Comparison of ENCODE assay signal across 9 mouse cellular contexts in genomic region chr6:37592101-37593032, GRCm38 (mm10).
DNase-seq lines count a peak whose midpoint lies in the region; ATAC-seq and TF ChIP-seq lines count a peak whose summit lies in the region.
"Had no signal": no experiment of that assay in that cellular context is flagged by ENCODE, and none has a peak within 500 bp of the region (broad histone marks: within the 10 kb centered on the region; RNA-seq: fewer than 3 reads in every experiment).

No protein-coding gene starts in this region.

- DNase-seq in CD4-positive, CD25-positive, alpha-beta regulatory T cell, adult 2 months (ENCODE audit: low read depth, low spot score): peak; percentile 87
- DNase-seq in adrenal gland, postnatal 14 days: peak; percentile 65
- DNase-seq in embryonic facial prominence, embryonic 10.5 days (ENCODE audit: low spot score): peak; percentile 73
- peak; percentile 59 for DNase-seq in liver, postnatal 0 days
- DNase-seq in thymus, postnatal 4 days: peak; percentile 82

- 39% methylated on average over 19 of the region's 19 CpGs for WGBS in embryonic facial prominence, embryonic 10.5 days
- WGBS in heart, embryonic 13.5 days: 57% methylated on average over 19 of the region's 19 CpGs
- WGBS in kidney, embryonic 15.5 days: 52% methylated on average over 19 of the region's 19 CpGs
- 54% methylated on average over 19 of the region's 19 CpGs for WGBS in liver, postnatal 0 days (ENCODE audit: insufficient replicate concordance)
- 40% methylated on average over 19 of the region's 19 CpGs for WGBS in neural tube, embryonic 15.5 days

- H3K4me3 ChIP-seq in embryonic facial prominence, embryonic 10.5 days: peak overlapping the region; percentile 8; the same call in 1 of the 2 replicates
- H3K4me3 ChIP-seq in heart, embryonic 13.5 days: no peak overlapping the region
- H3K4me3 ChIP-seq in kidney, embryonic 15.5 days (replicated peaks): no peak overlapping the region
- H3K4me3 ChIP-seq in liver, postnatal 0 days (ENCODE audit: low read depth, low read length): no peak overlapping the region
- H3K4me3 ChIP-seq in neural tube, embryonic 15.5 days (replicated peaks): peak overlapping the region; percentile 18; the same call in 1 of the 2 replicates
- H3K4me3 ChIP-seq: embryonic facial prominence, embryonic 12.5 days had no signal

- ATAC-seq in heart, embryonic 13.5 days (ENCODE audit: extremely low read depth, insufficient number of reproducible peaks, low FRiP score, low TSS enrichment): no peak
- no peak for ATAC-seq in kidney, embryonic 15.5 days (replicated peaks; ENCODE audit: low FRiP score)
- ATAC-seq in liver, postnatal 0 days: peak; percentile 85
- peak; percentile 71 for ATAC-seq in neural tube, embryonic 15.5 days (ENCODE audit: low FRiP score)

- peaks cover 30% of the 10 kb centered on the region for H3K4me1 ChIP-seq in embryonic facial prominence, embryonic 10.5 days
- H3K4me1 ChIP-seq in heart, embryonic 13.5 days: peaks cover 16% of the 10 kb centered on the region
- peaks cover 21% of the 10 kb centered on the region for H3K4me1 ChIP-seq in kidney, embryonic 15.5 days
- H3K4me1 ChIP-seq in liver, postnatal 0 days (ENCODE audit: insufficient read depth): peaks cover 7% of the 10 kb centered on the region; the same call in 1 of the 2 replicates
- H3K4me1 ChIP-seq in neural tube, embryonic 15.5 days: peaks cover 26% of the 10 kb centered on the region

- no peaks in the 10 kb centered on the region for H3K9me3 ChIP-seq in embryonic facial prominence, embryonic 10.5 days
- no peaks in the 10 kb centered on the region for H3K9me3 ChIP-seq in heart, embryonic 13.5 days
- H3K9me3 ChIP-seq in kidney, embryonic 15.5 days (replicated peaks): no peaks in the 10 kb centered on the region
- no peaks in the 10 kb centered on the region for H3K9me3 ChIP-seq in liver, postnatal 0 days (ENCODE audit: low read length)
- H3K9me3 ChIP-seq in neural tube, embryonic 15.5 days (replicated peaks): no peaks in the 10 kb centered on the region
- H3K9me3 ChIP-seq: embryonic facial prominence, embryonic 12.5 days had no signal

- no peaks in the 10 kb centered on the region for H3K36me3 ChIP-seq in embryonic facial prominence, embryonic 10.5 days (replicated peaks)
- no peaks in the 10 kb centered on the region for H3K36me3 ChIP-seq in heart, embryonic 13.5 days
- no peaks in the 10 kb centered on the region for H3K36me3 ChIP-seq in kidney, embryonic 15.5 days
- no peaks in the 10 kb centered on the region for H3K36me3 ChIP-seq in liver, postnatal 0 days (replicated peaks; ENCODE audit: insufficient read depth, low read length)
- H3K36me3 ChIP-seq in neural tube, embryonic 15.5 days: no peaks in the 10 kb centered on the region
- H3K36me3 ChIP-seq: embryonic facial prominence, embryonic 12.5 days had no signal

- H3K27me3 ChIP-seq in embryonic facial prominence, embryonic 10.5 days (replicated peaks; ENCODE audit: low read depth, poor library complexity, severe bottlenecking): no peaks in the 10 kb centered on the region
- H3K27me3 ChIP-seq in heart, embryonic 13.5 days (replicated peaks): no peaks in the 10 kb centered on the region
- H3K27me3 ChIP-seq in kidney, embryonic 15.5 days: no peaks in the 10 kb centered on the region
- H3K27me3 ChIP-seq in liver, postnatal 0 days (ENCODE audit: insufficient read depth, low read length): no peaks in the 10 kb centered on the region
- no peaks in the 10 kb centered on the region for H3K27me3 ChIP-seq in neural tube, embryonic 15.5 days (replicated peaks)
- H3K27me3 ChIP-seq: embryonic facial prominence, embryonic 12.5 days had no signal

- TF ChIP-seq EP300 in liver, postnatal 0 days (IDR thresholded peaks at IDR 0.05; ENCODE audit: low read depth): 0 out of 2 replicates have a peak, but pooled peaks have one; percentile 23

- H3K27ac ChIP-seq in embryonic facial prominence, embryonic 10.5 days (replicated peaks): peak overlapping the region; percentile 90
- peak overlapping the region; percentile 60 for H3K27ac ChIP-seq in heart, embryonic 13.5 days (replicated peaks)
- H3K27ac ChIP-seq in kidney, embryonic 15.5 days: peak overlapping the region; percentile 71
- peak overlapping the region; percentile 78 for H3K27ac ChIP-seq in liver, postnatal 0 days (ENCODE audit: low read depth)
- H3K27ac ChIP-seq in neural tube, embryonic 15.5 days (replicated peaks): peak overlapping the region; percentile 77
- H3K27ac ChIP-seq: embryonic facial prominence, embryonic 12.5 days had no signal

- H3K4me2 ChIP-seq in heart, embryonic 13.5 days: no peak overlapping the region
- peak overlapping the region; percentile 27; the same call in 1 of the 2 replicates for H3K4me2 ChIP-seq in kidney, embryonic 15.5 days
- H3K4me2 ChIP-seq in liver, postnatal 0 days (ENCODE audit: low read depth, low read length): peak overlapping the region; percentile 15; the same call in 1 of the 2 replicates
- peak overlapping the region; percentile 36 for H3K4me2 ChIP-seq in neural tube, embryonic 15.5 days
- H3K4me2 ChIP-seq: embryonic facial prominence, embryonic 12.5 days had no signal

- H3K9ac ChIP-seq in heart, embryonic 13.5 days: no peak overlapping the region
- no peak overlapping the region for H3K9ac ChIP-seq in kidney, embryonic 15.5 days
- no peak overlapping the region for H3K9ac ChIP-seq in liver, postnatal 0 days (replicated peaks)
- H3K9ac ChIP-seq in neural tube, embryonic 15.5 days (replicated peaks): no peak overlapping the region
- H3K9ac ChIP-seq: embryonic facial prominence, embryonic 12.5 days had no signal

- peak; percentile 69 for TF ChIP-seq CTCF in liver, postnatal 0 days (IDR thresholded peaks at IDR 0.05; ENCODE audit: low read depth)

Comparison
In these comparisons a context has a peak if more than half of its experiments do, and no peak if none do; other contexts are left out.
1. H3K4me3 ChIP-seq: peak in embryonic facial prominence, embryonic 10.5 days (single experiment) and neural tube, embryonic 15.5 days (single experiment); none in heart, embryonic 13.5 days (single experiment), kidney, embryonic 15.5 days (single experiment) and liver, postnatal 0 days (single experiment).
2. ATAC-seq: peak in liver, postnatal 0 days (single experiment) and neural tube, embryonic 15.5 days (single experiment); none in heart, embryonic 13.5 days (single experiment) and kidney, embryonic 15.5 days (single experiment).
3. Peak in every context shown above with its lines, with median percentiles within 50 percentile points of each other: DNase-seq and H3K27ac ChIP-seq.